Mouse (Mus musculus) intestine, postnatal 0 days (tissue): ENCODE measurements around the gene Men1. TPM values are rescaled to one million over a fixed set of nuclear protein-coding genes. Genes with fewer than 3 reads are reported as not detected.

Source experiments
- ATAC-seq: fragments of 200-750 bp; cut with Nextera tagmentation; 2 replicates; pipeline ENCODE4 v1.8.0; 2017; ENCODE audit warnings: mild to moderate bottlenecking, moderate TSS enrichment, moderate library complexity
- H3K27ac ChIP-seq: fragments of 300-500 bp; sonication (generic); 2 replicates; pipeline ENCODE4 v1.5.1; 2014; ENCODE audit warnings: mild to moderate bottlenecking, low read depth, low read length, moderate library complexity
- H3K27me3 ChIP-seq: fragments of 300-500 bp; sonication (generic); replicated peaks from 2 replicates; pipeline ENCODE4 v1.6.1; 2014; ENCODE audit warnings: low read length, mixed read lengths; ENCODE audit not compliant: control insufficient read depth, insufficient read depth
- H3K36me3 ChIP-seq: fragments of 300-500 bp; sonication (generic); 2 replicates; pipeline ENCODE4 v1.6.1; 2014; ENCODE audit warnings: mild to moderate bottlenecking, moderate library complexity; ENCODE audit not compliant: control insufficient read depth, insufficient read depth
- H3K4me1 ChIP-seq: fragments of 300-500 bp; sonication (generic); replicated peaks from 2 replicates; pipeline ENCODE4 v1.6.1; 2014; ENCODE audit warnings: antibody characterized with exemption, low read length, mixed read lengths; ENCODE audit not compliant: control insufficient read depth, insufficient read depth
- H3K4me2 ChIP-seq: fragments of 300-500 bp; sonication (generic); replicated peaks from 2 replicates; pipeline ENCODE4 v1.6.1; 2014; ENCODE audit warnings: low read depth, mild to moderate bottlenecking, moderate library complexity
- H3K4me3 ChIP-seq: fragments of 300-500 bp; sonication (generic); 2 replicates; pipeline ENCODE4 v1.5.1; 2014; ENCODE audit warnings: low read depth, low read length
- H3K9ac ChIP-seq: fragments of 300-500 bp; sonication (generic); 2 replicates; pipeline ENCODE4 v1.6.1; 2014; ENCODE audit warnings: mild to moderate bottlenecking, low read depth, low read length
- H3K9me3 ChIP-seq: fragments of 300-500 bp; sonication (generic); 2 replicates; pipeline ENCODE4 v1.6.1; 2016; ENCODE audit warnings: mixed run types; ENCODE audit not compliant: control insufficient read depth
- CTCF ChIP-seq: sonication (generic); IDR thresholded peaks from 2 replicates; pipeline ENCODE4 v1.5.1; 2016; ENCODE audit warnings: low read depth, mild to moderate bottlenecking, control low read depth, antibody characterized with exemption, moderate library complexity
- WGBS: fragments of 180-500 bp; shearing (Covaris S2); extraction: QIAGEN DNeasy Blood & Tissue Kit; methylation state at CpG from one replicate; pipeline ENCODE4 v1.1.7; 2014; 5-methylcytosine and 5-hydroxymethylcytosine counted together
- polyA plus RNA-seq: library from polyadenylated mRNA; unstranded; fragments of >200 nt; fragmentation: Nextera tagmentation; extraction: Ambion mirVana; gene quantifications from 2 replicates; pipeline ENCODE4 v1.2.1, GENCODE M21; 2015

The Men1 gene
- polyA plus RNA-seq, 1 experiment from 2014 or later = 17.1 TPM

DNA sequence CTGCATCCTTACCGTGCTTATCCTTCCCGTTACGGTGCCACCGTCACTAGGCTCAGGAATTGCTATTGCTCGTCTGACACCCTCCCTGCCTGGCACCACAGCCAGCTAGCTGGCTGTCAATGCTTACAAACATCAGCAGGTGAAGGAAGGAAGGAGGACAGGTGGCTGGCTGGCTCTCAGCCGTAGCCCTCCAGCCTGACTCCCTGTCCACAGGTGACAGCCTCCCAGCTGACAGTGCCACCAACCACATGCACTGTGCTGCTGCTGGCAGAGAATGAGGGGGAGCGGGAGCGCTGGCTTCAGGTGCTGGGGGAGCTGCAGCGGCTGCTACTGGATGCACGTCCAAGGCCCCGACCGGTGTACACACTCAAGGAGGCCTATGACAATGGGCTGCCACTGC, 16.6 kb upstream of the Men1 start:
- TF ChIP-seq CTCF = no peak
- peaks cover 100% of the 10 kb centered on the region for H3K36me3 ChIP-seq
- no peak overlapping the region for H3K9ac ChIP-seq
- no peak for ATAC-seq
- H3K9me3 ChIP-seq = no peaks in the 10 kb centered on the region
- whole genome bisulfite sequencing = 87% methylated on average over 12 of the region's 12 CpGs
- H3K4me2 ChIP-seq = no peak overlapping the region
- H3K27ac ChIP-seq = no peak overlapping the region
- H3K4me1 ChIP-seq = no peaks in the 10 kb centered on the region
- no peak overlapping the region for H3K4me3 ChIP-seq
- H3K27me3 ChIP-seq = no peaks in the 10 kb centered on the region

DNA sequence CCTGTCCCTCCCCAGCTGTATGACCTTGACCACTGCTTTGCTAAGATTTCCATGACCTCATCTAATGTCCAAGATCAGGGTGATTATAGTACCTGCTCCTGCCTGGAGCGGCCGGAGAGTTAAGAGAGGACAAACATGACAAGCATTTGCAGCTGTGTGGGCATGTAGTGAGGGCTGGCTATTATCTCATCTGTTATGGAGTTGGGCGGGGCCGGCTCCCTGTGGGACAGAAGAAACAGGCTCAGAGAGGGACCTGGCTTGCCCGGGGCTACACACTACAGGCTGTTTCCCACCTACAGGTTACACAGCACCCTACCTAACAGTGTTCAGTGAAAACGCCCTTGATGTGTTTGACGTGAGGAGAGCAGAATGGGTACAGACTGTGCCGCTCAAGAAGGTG, 13.4 kb upstream of the Men1 start:
- 61% methylated on average over 8 of the region's 8 CpGs for WGBS

DNA sequence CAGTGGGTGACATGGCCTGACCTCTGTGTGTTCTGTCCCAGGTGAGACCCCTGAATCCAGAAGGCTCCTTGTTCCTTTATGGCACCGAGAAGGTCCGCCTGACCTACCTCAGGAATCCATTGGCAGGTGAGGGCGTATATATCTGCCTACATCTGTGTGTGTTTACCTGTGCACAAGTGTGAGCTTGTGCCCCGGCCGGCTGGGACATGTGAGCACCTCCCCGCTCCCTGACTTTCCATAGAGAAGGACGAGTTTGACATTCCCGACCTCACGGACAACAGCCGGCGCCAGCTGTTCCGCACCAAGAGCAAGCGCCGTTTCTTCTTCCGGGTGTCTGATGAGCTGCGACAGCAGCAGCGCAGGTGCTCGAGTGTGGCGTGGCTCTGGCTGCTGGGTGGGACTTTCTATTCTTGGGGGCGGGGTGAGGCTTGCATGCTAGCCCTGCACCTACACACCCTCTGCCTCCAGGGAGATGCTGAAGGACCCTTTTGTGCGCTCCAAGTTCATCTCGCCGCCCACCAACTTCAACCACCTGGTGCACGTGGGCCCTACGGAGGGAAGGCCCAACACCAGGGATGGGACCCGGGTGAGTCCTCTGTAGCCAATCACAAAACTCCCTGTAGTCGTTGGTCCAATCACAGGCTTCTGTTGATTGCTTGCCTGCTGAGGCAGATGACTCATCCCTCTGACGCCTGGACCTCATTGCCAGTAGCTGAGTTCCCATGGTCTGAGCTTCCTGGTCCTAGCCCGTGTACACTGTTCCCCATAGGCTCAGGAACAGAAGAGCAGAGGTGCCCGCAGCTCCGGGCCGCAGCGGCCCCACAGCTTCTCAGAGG, 12.8 kb upstream of the Men1 start:
- H3K4me2 ChIP-seq = no peak overlapping the region
- no peaks in the 10 kb centered on the region for H3K4me1 ChIP-seq
- no peak for TF ChIP-seq CTCF
- H3K4me3 ChIP-seq = no peak overlapping the region
- H3K9me3 ChIP-seq = no peaks in the 10 kb centered on the region
- no peak overlapping the region for H3K9ac ChIP-seq
- peak; percentile 67 for ATAC-seq
- 66% methylated on average over 33 of the region's 33 CpGs for WGBS
- H3K27me3 ChIP-seq = no peaks in the 10 kb centered on the region
- H3K27ac ChIP-seq = no peak overlapping the region
- H3K36me3 ChIP-seq = peaks cover 93% of the 10 kb centered on the region

More for the DNA sequence above, 13.4 kb upstream of the Men1 start:
- Histone ChIP-seq H3K27ac (no peak overlapping the region), H3K9ac (no peak overlapping the region), H3K4me3 (no peak overlapping the region), H3K9me3 (no peaks in the 10 kb centered on the region), H3K4me2 (no peak overlapping the region), H3K36me3 (peaks cover 100% of the 10 kb centered on the region), H3K27me3 (no peaks in the 10 kb centered on the region), H3K4me1 (no peaks in the 10 kb centered on the region)
- ATAC-seq = no peak
- TF ChIP-seq CTCF = no peak

DNA sequence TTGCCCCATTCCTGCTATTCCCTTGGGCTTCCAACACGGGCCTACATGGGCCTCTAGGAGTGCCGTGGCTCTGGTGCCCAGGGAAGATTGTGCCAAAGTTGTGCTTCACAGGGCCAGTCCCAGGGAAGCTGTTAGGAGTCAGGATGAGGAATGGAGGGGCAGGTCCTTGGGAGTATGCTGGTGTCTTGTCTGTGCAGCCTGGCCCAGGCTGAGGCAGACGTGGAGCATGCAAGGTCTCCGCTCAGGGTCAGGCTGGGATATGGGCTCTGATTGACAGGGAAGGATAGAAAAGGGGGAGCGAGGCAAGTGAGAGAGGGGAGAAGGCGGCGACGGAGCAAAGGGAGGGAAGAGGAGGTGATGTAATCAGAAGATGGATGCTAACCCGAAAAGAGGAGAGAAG, 10.0 kb upstream of the Men1 start:
- 88% methylated on average over 9 of the region's 9 CpGs for whole genome bisulfite sequencing
- ATAC-seq = no peak
- Histone ChIP-seq H3K36me3 (peaks cover 66% of the 10 kb centered on the region), H3K9me3 (no peaks in the 10 kb centered on the region), H3K4me2 (no peak overlapping the region), H3K4me1 (no peaks in the 10 kb centered on the region), H3K4me3 (no peak overlapping the region), H3K9ac (no peak overlapping the region), H3K27me3 (no peaks in the 10 kb centered on the region), H3K27ac (no peak overlapping the region)
- no peak for TF ChIP-seq CTCF

DNA sequence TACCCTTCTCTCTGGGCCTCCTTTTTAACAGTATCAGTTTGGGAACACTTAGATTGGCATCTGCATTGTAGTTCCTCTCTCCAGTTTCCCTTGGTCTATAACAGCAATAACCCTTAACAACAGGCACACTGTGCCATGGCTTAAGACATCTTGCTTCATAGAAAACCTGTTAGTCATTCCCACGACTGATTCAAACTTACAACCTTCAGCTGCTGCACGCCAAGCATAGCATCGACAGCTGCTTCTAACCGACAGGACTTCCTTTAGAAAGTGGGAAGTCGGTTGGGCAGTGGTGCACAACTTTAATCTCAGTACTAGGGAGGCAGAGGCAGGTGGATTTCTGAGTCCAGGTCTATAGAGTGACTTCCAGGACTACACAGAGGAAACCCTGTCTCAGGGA, 3.6 kb upstream of the Men1 start:
- Histone ChIP-seq H3K27me3 (no peaks in the 10 kb centered on the region), H3K4me2 (peak overlapping the region; percentile 53), H3K9ac (no peak overlapping the region), H3K9me3 (no peaks in the 10 kb centered on the region), H3K27ac (no peak overlapping the region), H3K36me3 (peaks cover 2% of the 10 kb centered on the region; the same call in 1 of the 2 replicates), H3K4me3 (no peak overlapping the region), H3K4me1 (no peaks in the 10 kb centered on the region)
- no peak for TF ChIP-seq CTCF
- WGBS = 45% methylated on average over 5 of the region's 5 CpGs
- no peak for ATAC-seq

DNA sequence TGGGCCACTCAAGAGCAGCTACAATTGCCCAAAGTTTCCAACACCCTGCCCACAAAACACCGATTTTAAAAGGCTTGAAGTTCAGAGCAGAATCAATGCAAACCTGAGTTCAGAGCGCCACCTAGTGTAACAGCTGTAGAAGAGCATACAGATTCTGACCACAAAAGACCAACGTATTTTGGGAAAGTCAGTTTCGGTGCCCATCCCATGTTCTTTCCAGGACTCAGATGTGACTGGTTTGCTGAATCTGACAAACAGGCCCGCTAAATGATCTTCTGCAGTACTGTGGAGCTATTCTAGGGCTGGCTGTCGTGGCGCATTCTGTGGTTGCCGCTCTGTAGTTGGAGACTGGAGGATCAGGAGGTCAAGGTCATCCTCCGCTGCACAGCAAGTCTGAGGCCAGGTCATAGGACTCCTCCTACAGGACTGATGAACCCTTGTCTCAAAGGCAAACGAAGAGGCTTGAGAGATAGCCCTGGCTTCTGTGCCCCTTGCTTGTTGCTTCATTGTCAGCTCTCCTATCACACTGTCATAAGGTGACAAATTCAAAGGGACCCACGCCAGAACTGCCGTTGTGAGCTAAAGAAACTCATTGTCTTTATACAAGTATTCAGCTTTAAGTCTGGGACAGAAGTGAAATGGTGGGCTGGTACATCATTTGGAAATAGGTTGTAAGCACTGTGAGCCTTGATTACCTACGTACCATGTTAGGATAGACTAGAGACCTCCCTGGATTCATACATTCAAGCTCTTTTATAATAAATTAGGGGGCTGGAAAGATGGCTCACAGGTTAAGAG, 2.9 kb upstream of the Men1 start:
- H3K9ac ChIP-seq = no peak overlapping the region
- peak; percentile 95 for TF ChIP-seq CTCF
- H3K4me1 ChIP-seq = no peaks in the 10 kb centered on the region
- peaks cover 1% of the 10 kb centered on the region; the same call in 1 of the 2 replicates for H3K36me3 ChIP-seq
- 19% methylated on average over 13 of the region's 13 CpGs for WGBS
- H3K9me3 ChIP-seq = no peaks in the 10 kb centered on the region
- peak overlapping the region; percentile 53 for H3K4me2 ChIP-seq
- no peak for ATAC-seq
- H3K27me3 ChIP-seq = no peaks in the 10 kb centered on the region
- H3K4me3 ChIP-seq = no peak overlapping the region
- H3K27ac ChIP-seq = no peak overlapping the region
